ENCODE assay signal across 18 mouse cellular contexts in the genomic region with DNA sequence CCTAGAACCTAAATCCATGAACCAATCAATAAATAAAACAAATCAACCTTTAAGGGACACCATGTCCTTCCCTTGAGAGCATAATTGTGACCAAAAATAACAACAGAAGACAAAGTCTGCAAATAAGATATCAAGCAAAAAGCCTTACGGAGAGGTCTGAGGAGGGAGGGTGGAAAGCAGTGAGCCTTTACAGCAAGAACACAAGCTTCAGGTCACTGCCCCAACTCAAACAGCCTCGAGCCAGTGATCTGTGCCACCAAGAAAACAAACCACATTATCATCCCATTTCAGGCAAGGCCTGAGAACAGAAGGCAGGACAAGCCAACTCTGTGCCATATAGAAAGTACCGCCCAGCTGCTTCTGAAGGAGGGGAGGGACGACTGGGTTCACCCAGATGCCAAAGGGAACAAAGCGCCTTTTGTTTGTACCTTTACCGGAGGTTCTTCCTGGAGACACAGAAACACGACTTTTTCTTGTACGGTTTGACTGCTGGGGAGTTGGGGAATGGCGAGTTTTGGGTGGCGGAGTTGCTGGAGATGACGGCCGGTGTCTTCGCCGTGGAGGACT. TPM values are rescaled to one million over a fixed set of nuclear protein-coding genes. Genes with fewer than 3 reads are reported as not detected.
DNase-seq lines count a peak whose midpoint lies in the region; ATAC-seq lines count a peak whose summit lies in the region.
"Had no signal": no experiment of that assay in that cellular context is flagged by ENCODE, and none has a peak within 500 bp of the region (broad histone marks: within the 10 kb centered on the region; RNA-seq: fewer than 3 reads in every experiment).

No protein-coding gene starts in this region.

- no peaks in the 10 kb centered on the region for H3K27me3 ChIP-seq in lung, embryonic 16.5 days (ENCODE audit: control insufficient read depth, insufficient read depth, low read depth, low read length)
- no peaks in the 10 kb centered on the region for H3K27me3 ChIP-seq in kidney, embryonic 14.5 days (ENCODE audit: control insufficient read depth, insufficient read depth, low read length)
- no peaks in the 10 kb centered on the region for H3K27me3 ChIP-seq in stomach, embryonic 15.5 days (replicated peaks)
- H3K27me3 ChIP-seq: heart, embryonic 12.5 days; hindbrain, embryonic 13.5 days; liver, embryonic 13.5 days had no signal

- H3K9ac ChIP-seq in lung, embryonic 16.5 days (ENCODE audit: low read length) = no peak overlapping the region
- H3K9ac ChIP-seq in kidney, embryonic 14.5 days (ENCODE audit: low read depth, low read length) = no peak overlapping the region
- no peak overlapping the region for H3K9ac ChIP-seq in stomach, embryonic 15.5 days
- H3K9ac ChIP-seq: heart, embryonic 12.5 days; hindbrain, embryonic 13.5 days; liver, embryonic 13.5 days had no signal

- no peaks in the 10 kb centered on the region for H3K9me3 ChIP-seq in lung, embryonic 16.5 days (ENCODE audit: control insufficient read depth, low read length)
- no peaks in the 10 kb centered on the region for H3K9me3 ChIP-seq in kidney, embryonic 14.5 days (ENCODE audit: control insufficient read depth, low read length)
- no peaks in the 10 kb centered on the region for H3K9me3 ChIP-seq in stomach, embryonic 15.5 days
- H3K9me3 ChIP-seq: forebrain, embryonic 10.5 days; heart, embryonic 12.5 days; hindbrain, embryonic 13.5 days; limb, embryonic 10.5 days; liver, embryonic 13.5 days had no signal

- no peak overlapping the region for H3K4me2 ChIP-seq in lung, embryonic 16.5 days (ENCODE audit: low read depth, low read length)
- no peak overlapping the region for H3K4me2 ChIP-seq in kidney, embryonic 14.5 days (replicated peaks; ENCODE audit: low read depth, low read length)
- H3K4me2 ChIP-seq in stomach, embryonic 15.5 days = no peak overlapping the region
- H3K4me2 ChIP-seq: heart, embryonic 12.5 days; hindbrain, embryonic 13.5 days; liver, embryonic 13.5 days; midbrain, embryonic 11.5 days had no signal

- peak; percentile 38; the same call in 1 of the 2 replicates for ATAC-seq in lung, embryonic 16.5 days (ENCODE audit: low read depth)
- ATAC-seq in kidney, embryonic 14.5 days (ENCODE audit: low FRiP score, low TSS enrichment) = 0 out of 2 replicates have a peak, but pooled peaks have one; percentile 24
- no peak for ATAC-seq in stomach, embryonic 15.5 days (ENCODE audit: insufficient read depth, low FRiP score, low read depth)
- ATAC-seq: CD4-positive, CD25-positive, alpha-beta regulatory T cell, adult 4 months had no signal

- H3K27ac ChIP-seq in lung, embryonic 16.5 days (ENCODE audit: low read length) = peak overlapping the region; percentile 50
- H3K27ac ChIP-seq in kidney, embryonic 14.5 days (ENCODE audit: low read depth, low read length) = peak overlapping the region; percentile 69; the same call in 1 of the 2 replicates
- H3K27ac ChIP-seq in stomach, embryonic 15.5 days = peak overlapping the region; percentile 32; the same call in 1 of the 2 replicates
- H3K27ac ChIP-seq: forebrain, embryonic 10.5 days; hindbrain, embryonic 13.5 days; limb, embryonic 10.5 days; liver, embryonic 13.5 days; macrophage had no signal

- 54% methylated on average over 14 of the region's 14 CpGs for WGBS in lung, embryonic 16.5 days
- WGBS in kidney, embryonic 14.5 days = 77% methylated on average over 14 of the region's 14 CpGs
- 80% methylated on average over 14 of the region's 14 CpGs for WGBS in stomach, embryonic 15.5 days

- DNase-seq in kidney, adult 18-20 months = peak; percentile 18
- no peak for DNase-seq in kidney, postnatal 25 days
- DNase-seq in lung, postnatal 10 days = no peak
- DNase-seq in right cerebral cortex, postnatal 36 days (ENCODE audit: low spot score in 2 of 2) = no peak
- no peak for DNase-seq in spleen, postnatal 10 days (ENCODE audit: low spot score in 2 of 2)
- DNase-seq: cerebellum, adult 2 months; layer of hippocampus, adult 9-11 months; liver, embryonic 13.5 days had no signal

- H3K4me1 ChIP-seq in lung, embryonic 16.5 days (replicated peaks; ENCODE audit: control insufficient read depth, insufficient read depth, low read length) = peaks cover 7% of the 10 kb centered on the region; the same call in 1 of the 2 replicates
- H3K4me1 ChIP-seq in kidney, embryonic 14.5 days (ENCODE audit: control insufficient read depth, insufficient read depth, low read length) = no peaks in the 10 kb centered on the region
- no peaks in the 10 kb centered on the region for H3K4me1 ChIP-seq in stomach, embryonic 15.5 days
- H3K4me1 ChIP-seq: forebrain, embryonic 10.5 days; heart, embryonic 12.5 days; hindbrain, embryonic 13.5 days; limb, embryonic 10.5 days had no signal

- no peak overlapping the region for H3K4me3 ChIP-seq in lung, embryonic 16.5 days (ENCODE audit: low read length)
- H3K4me3 ChIP-seq in kidney, embryonic 14.5 days (ENCODE audit: low read length) = no peak overlapping the region
- no peak overlapping the region for H3K4me3 ChIP-seq in stomach, embryonic 15.5 days (replicated peaks)
- H3K4me3 ChIP-seq: forebrain, embryonic 10.5 days; heart, embryonic 12.5 days; hindbrain, embryonic 13.5 days; limb, embryonic 10.5 days; liver, embryonic 13.5 days had no signal

- H3K36me3 ChIP-seq in lung, embryonic 16.5 days (ENCODE audit: control insufficient read depth, insufficient read depth, low read length) = peaks cover 69% of the 10 kb centered on the region
- peaks cover 94% of the 10 kb centered on the region for H3K36me3 ChIP-seq in kidney, embryonic 14.5 days (ENCODE audit: control insufficient read depth, insufficient read depth, low read length)
- peaks cover 67% of the 10 kb centered on the region for H3K36me3 ChIP-seq in stomach, embryonic 15.5 days

RNA-seq across cellular contexts. Expression of a gene that starts 15.7 kb away (rescaled TPM):
- 193 and 220 TPM in 2 replicates for polyA plus RNA-seq in lung, embryonic 16.5 days (2015; fragmentation: Nextera tagmentation; extraction: Ambion mirVana)
- polyA plus RNA-seq in kidney, embryonic 14.5 days (2014; fragmentation: Nextera tagmentation; extraction: Ambion mirVana) = 254 and 273 TPM in 2 replicates
- polyA plus RNA-seq in stomach, embryonic 15.5 days (2015; fragmentation: Nextera tagmentation; extraction: Ambion mirVana) = 226 and 233 TPM in 2 replicates
